Mouse (Mus musculus) limb, embryonic 15.5 days (tissue): ENCODE results near the gene Gm5129. TPM values are rescaled to one million over a fixed set of nuclear protein-coding genes. Genes with fewer than 3 reads are reported as not detected.

Experiments used
- ATAC-seq: fragments of 200-750 bp; cut with Nextera tagmentation; 2 replicates; pipeline ENCODE4 v1.8.0; 2017; ENCODE audit warnings: low read depth, moderate TSS enrichment; ENCODE audit not compliant: insufficient number of reproducible peaks, low FRiP score, low TSS enrichment
- H3K27ac ChIP-seq: fragments of 300-500 bp; sonication (generic); 2 replicates; pipeline ENCODE4 v1.5.1; 2015; ENCODE audit warnings: moderate library complexity, mild to moderate bottlenecking, inconsistent platforms
- H3K27me3 ChIP-seq: fragments of 300-500 bp; sonication (generic); 2 replicates; pipeline ENCODE4 v1.6.1; 2015; ENCODE audit warnings: inconsistent platforms
- H3K36me3 ChIP-seq: fragments of 300-500 bp; sonication (generic); 2 replicates; pipeline ENCODE4 v1.6.1; 2015; ENCODE audit warnings: inconsistent platforms
- H3K4me1 ChIP-seq: fragments of 300-500 bp; sonication (generic); 2 replicates; pipeline ENCODE4 v1.6.1; 2015; ENCODE audit warnings: inconsistent platforms
- H3K4me2 ChIP-seq: fragments of 300-500 bp; sonication (generic); 2 replicates; pipeline ENCODE4 v1.6.1; 2015; ENCODE audit warnings: mild to moderate bottlenecking, inconsistent platforms
- H3K4me3 ChIP-seq: fragments of 300-500 bp; sonication (generic); 2 replicates; pipeline ENCODE4 v1.5.1; 2015; ENCODE audit warnings: mild to moderate bottlenecking, inconsistent platforms
- H3K9ac ChIP-seq: fragments of 300-500 bp; sonication (generic); 2 replicates; pipeline ENCODE4 v1.6.1; 2015; ENCODE audit warnings: inconsistent platforms
- H3K9me3 ChIP-seq: fragments of 300-500 bp; sonication (generic); 2 replicates; pipeline ENCODE4 v1.6.1; 2016; ENCODE audit warnings: inconsistent platforms
- WGBS: fragments of 180-500 bp; shearing (Covaris S2); methylation state at CpG from one replicate; pipeline ENCODE4 v1.1.7; 2015; 5-methylcytosine and 5-hydroxymethylcytosine counted together
- polyA plus RNA-seq: library from polyadenylated mRNA; unstranded; fragments of >200 nt; fragmentation: Nextera tagmentation; extraction: Ambion mirVana; gene quantifications from 2 replicates; pipeline ENCODE4 v1.2.1, GENCODE M21; 2015

Gm5129 gene
- polyA plus RNA-seq, 1 experiment from 2014 or later: not detected

- H3K4me3 ChIP-seq: no peak overlapping the region
- no peaks in the 10 kb centered on the region for H3K36me3 ChIP-seq
- H3K4me2 ChIP-seq: no peak overlapping the region
- no peak for ATAC-seq
- H3K27me3 ChIP-seq: no peaks in the 10 kb centered on the region
- WGBS: 50% methylated on average over 1 of the region's 1 CpGs
- H3K27ac ChIP-seq: no peak overlapping the region
- H3K9me3 ChIP-seq: no peaks in the 10 kb centered on the region
- H3K4me1 ChIP-seq: peaks cover 4% of the 10 kb centered on the region; the same call in 1 of the 2 replicates
- no peak overlapping the region for H3K9ac ChIP-seq
These were observed 22.8 kb downstream of the Gm5129 start for GRCm38 (mm10) chr5:29712906-29713305.

- no peak for ATAC-seq
- H3K36me3 ChIP-seq: no peaks in the 10 kb centered on the region
These were observed 24.1 kb downstream of the Gm5129 start for GRCm38 (mm10) chr5:29711631-29712030.

GRCm38 (mm10) chr5:29708258-29708657, 27.5 kb downstream of the Gm5129 start:
- H3K27me3 ChIP-seq: no peaks in the 10 kb centered on the region
- no peak overlapping the region for H3K9ac ChIP-seq
- WGBS: 7% methylated on average over 5 of the region's 5 CpGs
- ATAC-seq: no peak
- no peaks in the 10 kb centered on the region for H3K36me3 ChIP-seq
- no peak overlapping the region for H3K4me2 ChIP-seq
- H3K4me3 ChIP-seq: no peak overlapping the region
- H3K4me1 ChIP-seq: peaks cover 4% of the 10 kb centered on the region; the same call in 1 of the 2 replicates
- H3K27ac ChIP-seq: no peak overlapping the region
- H3K9me3 ChIP-seq: no peaks in the 10 kb centered on the region

More at GRCm38 (mm10) chr5:29711631-29712030, 24.1 kb downstream of the Gm5129 start:
- no peaks in the 10 kb centered on the region for H3K9me3 ChIP-seq
- no peak overlapping the region for H3K4me2 ChIP-seq
- no peak overlapping the region for H3K9ac ChIP-seq
- peaks cover 4% of the 10 kb centered on the region; the same call in 1 of the 2 replicates for H3K4me1 ChIP-seq
- no peak overlapping the region for H3K4me3 ChIP-seq
- no peak overlapping the region for H3K27ac ChIP-seq
- no peaks in the 10 kb centered on the region for H3K27me3 ChIP-seq

- H3K4me2 ChIP-seq: no peak overlapping the region
- 81% methylated on average over 4 of the region's 4 CpGs for WGBS
- H3K9ac ChIP-seq: no peak overlapping the region
These were observed 28.5 kb downstream of the Gm5129 start for GRCm38 (mm10) chr5:29707241-29707640.

GRCm38 (mm10) chr5:29699520-29700202, 36.1 kb downstream of the Gm5129 start:
- no peak for ATAC-seq
- no peaks in the 10 kb centered on the region for H3K4me1 ChIP-seq
- H3K27me3 ChIP-seq: no peaks in the 10 kb centered on the region
- no peak overlapping the region for H3K27ac ChIP-seq
- H3K9ac ChIP-seq: no peak overlapping the region
- 73% methylated on average over 2 of the region's 2 CpGs for WGBS
- H3K4me2 ChIP-seq: no peak overlapping the region
- H3K9me3 ChIP-seq: no peaks in the 10 kb centered on the region
- no peak overlapping the region for H3K4me3 ChIP-seq
- H3K36me3 ChIP-seq: no peaks in the 10 kb centered on the region

More at GRCm38 (mm10) chr5:29707241-29707640, 28.5 kb downstream of the Gm5129 start:
- no peak for ATAC-seq
- Histone ChIP-seq H3K4me3 (no peak overlapping the region), H3K9me3 (no peaks in the 10 kb centered on the region), H3K27me3 (no peaks in the 10 kb centered on the region), H3K27ac (no peak overlapping the region), H3K36me3 (no peaks in the 10 kb centered on the region), H3K4me1 (peaks cover 4% of the 10 kb centered on the region; the same call in 1 of the 2 replicates)

GRCm38 (mm10) chr5:29698493-29698892, 37.2 kb downstream of the Gm5129 start:
- no peak overlapping the region for H3K4me3 ChIP-seq
- H3K9me3 ChIP-seq: no peaks in the 10 kb centered on the region
- H3K9ac ChIP-seq: no peak overlapping the region
- 82% methylated on average over 4 of the region's 4 CpGs for WGBS
- H3K27ac ChIP-seq: no peak overlapping the region
- no peak overlapping the region for H3K4me2 ChIP-seq
- no peaks in the 10 kb centered on the region for H3K27me3 ChIP-seq
- H3K36me3 ChIP-seq: no peaks in the 10 kb centered on the region
- no peak for ATAC-seq
- H3K4me1 ChIP-seq: no peaks in the 10 kb centered on the region

GRCm38 (mm10) chr5:29688352-29688751, 47.4 kb downstream of the Gm5129 start:
- no peak overlapping the region for H3K4me2 ChIP-seq
- H3K27me3 ChIP-seq: no peaks in the 10 kb centered on the region
- no peak overlapping the region for H3K27ac ChIP-seq
- H3K9me3 ChIP-seq: no peaks in the 10 kb centered on the region
- WGBS: 60% methylated on average over 7 of the region's 7 CpGs
- H3K4me3 ChIP-seq: no peak overlapping the region
- no peak for ATAC-seq
- H3K9ac ChIP-seq: no peak overlapping the region
- H3K4me1 ChIP-seq: no peaks in the 10 kb centered on the region
- H3K36me3 ChIP-seq: no peaks in the 10 kb centered on the region

- Histone ChIP-seq H3K4me1 (no peaks in the 10 kb centered on the region), H3K9me3 (no peaks in the 10 kb centered on the region), H3K36me3 (no peaks in the 10 kb centered on the region), H3K4me2 (no peak overlapping the region), H3K27ac (no peak overlapping the region), H3K4me3 (no peak overlapping the region), H3K9ac (no peak overlapping the region), H3K27me3 (no peaks in the 10 kb centered on the region)
- no peak for ATAC-seq
- WGBS: 58% methylated on average over 3 of the region's 3 CpGs
These were observed 48.1 kb downstream of the Gm5129 start for GRCm38 (mm10) chr5:29687671-29688070.

Other genes with a start within 250 kb of the Gm5129 start
- 19.7 and 24.6 TPM in 2 replicates for gene Ube3c, start 166.7 kb downstream of the Gm5129 start, polyA plus RNA-seq
- 129 and 130 TPM in 2 replicates for gene Dnajb6, start 248 bp downstream of the Gm5129 start, polyA plus RNA-seq